Mouse (Mus musculus) intestine, embryonic 14.5 days (tissue): ENCODE measurements around the gene Ssbp4. TPM values are rescaled to one million over a fixed set of nuclear protein-coding genes. Genes with fewer than 3 reads are reported as not detected.

Source experiments
- ATAC-seq: fragments of 200-750 bp; cut with Nextera tagmentation; replicated peaks from 2 replicates; pipeline ENCODE4 v1.8.0; 2017; ENCODE audit warnings: low read depth, moderate number of reproducible peaks, moderate TSS enrichment, moderate library complexity; ENCODE audit not compliant: low FRiP score, low TSS enrichment
- DNase-seq: peaks from one replicate; pipeline ENCODE4 v3.0.0-alpha.2; 2018; ENCODE audit warnings: low spot score
- H3K27ac ChIP-seq: fragments of 300-500 bp; sonication (generic); 2 replicates; pipeline ENCODE4 v1.5.1; 2014; ENCODE audit warnings: low read depth, mild to moderate bottlenecking, control low read depth
- H3K27me3 ChIP-seq: fragments of 300-500 bp; sonication (generic); replicated peaks from 2 replicates; pipeline ENCODE4 v1.6.1; 2014; ENCODE audit warnings: low read length, control low read depth; ENCODE audit not compliant: control insufficient read depth, insufficient read depth
- H3K36me3 ChIP-seq: fragments of 300-500 bp; sonication (generic); 2 replicates; pipeline ENCODE4 v1.6.1; 2014; ENCODE audit warnings: low read length, control low read depth; ENCODE audit not compliant: control insufficient read depth, insufficient read depth
- H3K4me1 ChIP-seq: fragments of 300-500 bp; sonication (generic); replicated peaks from 2 replicates; pipeline ENCODE4 v1.6.1; 2014; ENCODE audit warnings: low read length, control low read depth, mixed read lengths; ENCODE audit not compliant: control insufficient read depth, insufficient read depth
- H3K4me2 ChIP-seq: fragments of 300-500 bp; sonication (generic); 2 replicates; pipeline ENCODE4 v1.6.1; 2014; ENCODE audit warnings: low read length
- H3K4me3 ChIP-seq: fragments of 300-500 bp; sonication (generic); 2 replicates; pipeline ENCODE4 v1.5.1; 2014; ENCODE audit warnings: low read depth, low read length, control low read depth, mixed read lengths
- H3K9ac ChIP-seq: fragments of 300-500 bp; sonication (generic); 2 replicates; pipeline ENCODE4 v1.6.1; 2014; ENCODE audit warnings: mild to moderate bottlenecking, low read length
- H3K9me3 ChIP-seq: fragments of 300-500 bp; sonication (generic); 2 replicates; pipeline ENCODE4 v1.6.1; 2016; ENCODE audit warnings: low read length, control low read depth; ENCODE audit not compliant: control insufficient read depth
- WGBS: fragments of 180-500 bp; shearing (Covaris S2); extraction: QIAGEN DNeasy Blood & Tissue Kit; methylation state at CpG from one replicate; pipeline ENCODE4 v1.1.7; 2014; 5-methylcytosine and 5-hydroxymethylcytosine counted together
- polyA plus RNA-seq: library from polyadenylated mRNA; unstranded; fragments of >200 nt; fragmentation: Nextera tagmentation; extraction: Ambion mirVana; gene quantifications from 2 replicates; pipeline ENCODE4 v1.2.1, GENCODE M21; 2014

The Ssbp4 gene
- polyA plus RNA-seq, 1 experiment from 2014 or later: 124 TPM

- WGBS: 95% methylated on average over 18 of the region's 18 CpGs
- H3K27ac ChIP-seq: no peak overlapping the region
- H3K9ac ChIP-seq: no peak overlapping the region
- H3K4me2 ChIP-seq: no peak overlapping the region
- no peaks in the 10 kb centered on the region for H3K27me3 ChIP-seq
- no peaks in the 10 kb centered on the region for H3K4me1 ChIP-seq
- no peak for ATAC-seq
- H3K4me3 ChIP-seq: no peak overlapping the region
- H3K9me3 ChIP-seq: no peaks in the 10 kb centered on the region
- DNase-seq: no peak
- peaks cover 89% of the 10 kb centered on the region for H3K36me3 ChIP-seq
Measured at GRCm38 (mm10) chr8:70583476-70584387, 24.9 kb downstream of the Ssbp4 start.

DNA sequence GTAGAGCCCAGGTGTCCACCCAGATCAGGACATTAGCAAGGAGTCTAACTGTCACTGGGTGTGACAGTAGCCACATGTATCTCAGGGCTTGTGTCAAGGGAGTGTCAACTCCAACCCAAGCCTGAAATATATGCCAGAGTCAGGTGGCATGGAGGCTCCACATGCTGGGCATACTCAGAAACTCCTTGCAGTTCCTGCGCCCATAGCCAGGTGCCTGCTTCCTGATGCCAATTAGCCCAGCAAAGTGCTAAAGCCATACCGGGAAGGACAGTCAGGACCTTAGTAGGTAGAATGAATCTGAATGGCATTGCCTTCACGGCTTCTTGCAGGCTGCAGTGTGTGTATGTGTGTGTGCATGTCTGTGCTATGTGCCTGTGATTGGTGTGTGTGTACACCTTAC, 31.5 kb downstream of the Ssbp4 start:
- Histone ChIP-seq H3K27me3 (no peaks in the 10 kb centered on the region), H3K4me3 (no peak overlapping the region), H3K4me2 (no peak overlapping the region), H3K36me3 (peaks cover 48% of the 10 kb centered on the region), H3K9ac (no peak overlapping the region), H3K27ac (no peak overlapping the region), H3K9me3 (no peaks in the 10 kb centered on the region), H3K4me1 (no peaks in the 10 kb centered on the region)
- DNase-seq (no peak), ATAC-seq (no peak)
- 90% methylated on average over 3 of the region's 3 CpGs for WGBS

DNA sequence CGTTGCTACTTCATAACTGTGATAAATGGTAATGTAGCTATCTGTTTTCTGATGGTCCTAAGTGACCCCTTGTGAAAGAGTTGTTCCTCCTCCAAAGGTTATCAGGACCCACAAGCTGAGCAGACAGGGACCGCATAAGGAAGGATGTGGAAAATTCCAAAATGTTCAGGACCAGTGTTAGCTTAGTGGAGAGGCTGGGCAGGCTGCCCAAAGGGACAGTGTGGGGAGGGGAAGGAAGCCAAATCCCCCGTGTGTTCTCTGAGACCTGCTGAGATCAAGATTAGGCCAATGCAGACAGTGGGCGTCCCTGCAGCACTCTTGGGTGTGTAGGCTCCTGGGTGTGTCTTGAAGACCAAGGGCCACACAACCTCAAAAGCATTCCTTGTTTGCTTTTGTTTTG, 33.8 kb downstream of the Ssbp4 start:
- Histone ChIP-seq H3K9me3 (no peaks in the 10 kb centered on the region), H3K36me3 (peaks cover 25% of the 10 kb centered on the region), H3K4me3 (no peak overlapping the region), H3K27me3 (no peaks in the 10 kb centered on the region), H3K9ac (no peak overlapping the region), H3K4me2 (no peak overlapping the region), H3K4me1 (no peaks in the 10 kb centered on the region), H3K27ac (no peak overlapping the region)
- 77% methylated on average over 4 of the region's 4 CpGs for WGBS
- ATAC-seq: no peak
- DNase-seq: no peak

GRCm38 (mm10) chr8:70574302-70574701, 34.4 kb downstream of the Ssbp4 start:
- no peak for ATAC-seq
- no peak overlapping the region for H3K4me3 ChIP-seq
- H3K9me3 ChIP-seq: no peaks in the 10 kb centered on the region
- no peak overlapping the region for H3K27ac ChIP-seq
- no peaks in the 10 kb centered on the region for H3K4me1 ChIP-seq
- no peak overlapping the region for H3K9ac ChIP-seq
- DNase-seq: no peak
- no peaks in the 10 kb centered on the region for H3K27me3 ChIP-seq
- no peak overlapping the region for H3K4me2 ChIP-seq
- peaks cover 22% of the 10 kb centered on the region for H3K36me3 ChIP-seq

DNA sequence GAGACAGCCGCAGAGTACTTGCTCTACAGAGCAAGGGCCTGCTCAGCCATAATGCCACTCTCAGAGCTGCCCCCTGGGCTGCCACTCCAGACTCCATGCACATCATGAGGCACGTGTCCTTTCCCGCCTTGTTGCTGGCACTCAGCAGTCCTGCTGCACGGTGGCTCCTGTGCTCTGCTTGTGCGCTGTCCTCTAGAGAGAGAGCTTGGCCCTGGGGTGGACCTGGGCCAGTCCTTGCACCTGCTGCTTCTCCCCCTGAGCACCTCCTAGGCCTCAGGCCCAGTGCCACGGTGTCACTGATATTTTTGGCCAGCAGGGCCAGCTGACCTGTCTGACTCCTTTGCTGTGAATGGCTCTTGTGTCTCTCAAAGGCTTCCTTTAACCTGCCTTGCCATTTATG, 37.7 kb downstream of the Ssbp4 start:
- Histone ChIP-seq H3K4me1 (no peaks in the 10 kb centered on the region), H3K36me3 (peaks cover 4% of the 10 kb centered on the region; the same call in 1 of the 2 replicates), H3K9ac (no peak overlapping the region), H3K9me3 (no peaks in the 10 kb centered on the region), H3K4me3 (no peak overlapping the region), H3K27ac (no peak overlapping the region), H3K27me3 (no peaks in the 10 kb centered on the region), H3K4me2 (no peak overlapping the region)
- WGBS: 89% methylated on average over 6 of the region's 6 CpGs
- DNase-seq: no peak
- no peak for ATAC-seq

DNA sequence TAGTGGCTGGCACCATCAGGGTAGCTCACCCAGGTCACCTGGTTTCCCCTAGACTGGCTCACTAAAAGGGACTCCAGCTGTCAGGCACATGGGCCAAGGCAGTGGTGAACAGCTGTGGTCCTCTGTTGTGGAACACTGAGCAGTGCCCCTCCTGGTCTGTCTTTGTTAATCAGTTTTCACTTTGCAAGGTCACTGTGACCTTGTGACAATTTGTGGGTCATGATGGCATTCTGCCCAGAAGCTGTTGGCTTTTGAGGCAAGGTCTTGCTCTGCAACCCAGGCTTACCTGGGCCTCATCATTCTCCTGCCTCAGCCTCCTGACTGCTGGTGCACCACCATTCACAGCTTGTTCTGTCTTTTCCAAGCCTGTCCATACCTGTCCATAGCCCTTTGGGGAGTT, 38.3 kb downstream of the Ssbp4 start:
- Histone ChIP-seq H3K9me3 (no peaks in the 10 kb centered on the region), H3K36me3 (peaks cover 4% of the 10 kb centered on the region; the same call in 1 of the 2 replicates), H3K9ac (no peak overlapping the region), H3K4me1 (no peaks in the 10 kb centered on the region), H3K4me3 (no peak overlapping the region), H3K4me2 (no peak overlapping the region), H3K27ac (no peak overlapping the region), H3K27me3 (no peaks in the 10 kb centered on the region)
- no peak for DNase-seq
- ATAC-seq: no peak

- Histone ChIP-seq H3K9ac (no peak overlapping the region), H3K4me3 (no peak overlapping the region), H3K27ac (no peak overlapping the region), H3K4me2 (no peak overlapping the region), H3K4me1 (peaks cover 6% of the 10 kb centered on the region; the same call in 1 of the 2 replicates), H3K9me3 (no peaks in the 10 kb centered on the region), H3K36me3 (no peaks in the 10 kb centered on the region), H3K27me3 (no peaks in the 10 kb centered on the region)
- no peak for DNase-seq
- WGBS: 43% methylated on average over 3 of the region's 3 CpGs
- ATAC-seq: no peak
Measured at GRCm38 (mm10) chr8:70565561-70565960, 43.1 kb downstream of the Ssbp4 start.

DNA sequence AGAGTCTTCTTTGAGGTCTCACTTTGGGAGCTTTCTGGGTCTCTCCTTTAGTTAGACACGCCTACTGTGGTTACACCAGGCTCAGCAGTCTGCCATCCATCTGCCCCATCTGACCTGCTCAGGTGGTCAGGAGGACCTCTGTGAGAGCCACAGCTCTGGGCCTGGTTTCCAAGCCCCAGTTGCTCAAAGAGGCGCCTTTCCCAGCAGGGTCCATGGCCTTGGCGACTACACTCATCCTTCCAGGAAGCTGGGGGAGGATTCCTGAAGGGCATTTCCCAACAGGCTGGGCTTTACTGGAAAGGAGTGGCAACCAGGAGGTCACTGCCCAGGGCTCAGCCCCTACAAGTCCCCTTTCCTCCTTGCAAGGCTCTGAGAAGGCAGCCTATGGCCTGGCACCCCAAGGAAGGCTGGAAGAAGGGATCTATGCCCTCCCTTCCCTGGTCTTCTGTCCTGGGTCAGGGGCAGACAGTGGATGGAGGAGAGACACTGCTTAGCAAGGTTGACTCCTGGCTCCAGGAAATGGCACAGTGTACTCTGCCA, 43.9 kb downstream of the Ssbp4 start:
- Histone ChIP-seq H3K9ac (no peak overlapping the region), H3K4me3 (no peak overlapping the region), H3K27ac (0 out of 2 replicates have a peak overlapping the region, but pooled peaks have one; percentile 6), H3K27me3 (no peaks in the 10 kb centered on the region), H3K36me3 (no peaks in the 10 kb centered on the region), H3K4me2 (no peak overlapping the region), H3K9me3 (no peaks in the 10 kb centered on the region), H3K4me1 (peaks cover 6% of the 10 kb centered on the region; the same call in 1 of the 2 replicates)
- ATAC-seq (no peak), DNase-seq (no peak)
- 74% methylated on average over 3 of the region's 3 CpGs for WGBS
